Mouse (Mus musculus) hindbrain, embryonic 16.5 days (tissue): ENCODE measurements around the gene Swap70. TPM values are rescaled to one million over a fixed set of nuclear protein-coding genes. Genes with fewer than 3 reads are reported as not detected.
A peak's percentile ranks its signal among the peaks of the same experiment; 100 is the strongest.

Source experiments
- ATAC-seq: fragments of 200-750 bp; cut with Nextera tagmentation; 2 replicates; pipeline ENCODE4 v1.8.0; 2017; ENCODE audit warnings: moderate TSS enrichment, moderate library complexity
- H3K27ac ChIP-seq: fragments of 300-500 bp; sonication (generic); 2 replicates; pipeline ENCODE4 v1.5.1; 2014; ENCODE audit warnings: low read depth, mild to moderate bottlenecking, control low read depth, low read length, moderate library complexity
- H3K27me3 ChIP-seq: fragments of 300-500 bp; sonication (generic); replicated peaks from 2 replicates; pipeline ENCODE4 v1.6.1; 2014; ENCODE audit warnings: low read length; ENCODE audit not compliant: control insufficient read depth, insufficient read depth
- H3K36me3 ChIP-seq: fragments of 300-500 bp; sonication (generic); 2 replicates; pipeline ENCODE4 v1.6.1; 2014; ENCODE audit warnings: mild to moderate bottlenecking, low read length, moderate library complexity, mixed read lengths; ENCODE audit not compliant: control insufficient read depth, insufficient read depth
- H3K4me1 ChIP-seq: fragments of 300-500 bp; sonication (generic); 2 replicates; pipeline ENCODE4 v1.6.1; 2014; ENCODE audit warnings: low read depth, low read length; ENCODE audit not compliant: control insufficient read depth, insufficient read depth
- H3K4me2 ChIP-seq: fragments of 300-500 bp; sonication (generic); 2 replicates; pipeline ENCODE4 v1.6.1; 2014; ENCODE audit warnings: mild to moderate bottlenecking, low read length, control low read depth, moderate library complexity
- H3K4me3 ChIP-seq: fragments of 300-500 bp; sonication (generic); 2 replicates; pipeline ENCODE4 v1.5.1; 2014; ENCODE audit warnings: mild to moderate bottlenecking, low read length, control low read depth, moderate library complexity
- H3K9ac ChIP-seq: fragments of 300-500 bp; sonication (generic); 2 replicates; pipeline ENCODE4 v1.6.1; 2014; ENCODE audit warnings: low read depth, mild to moderate bottlenecking, control low read depth, low read length, moderate library complexity
- H3K9me3 ChIP-seq: fragments of 300-500 bp; sonication (generic); 2 replicates; pipeline ENCODE4 v1.6.1; 2014; ENCODE audit warnings: mild to moderate bottlenecking, low read length, moderate library complexity; ENCODE audit not compliant: control insufficient read depth
- WGBS: fragments of 180-500 bp; shearing (Covaris S2); extraction: QIAGEN DNeasy Blood & Tissue Kit; methylation state at CpG from one replicate; pipeline ENCODE4 v1.1.7; 2014; 5-methylcytosine and 5-hydroxymethylcytosine counted together
- polyA plus RNA-seq: library from polyadenylated mRNA; unstranded; fragments of >200 nt; fragmentation: Nextera tagmentation; extraction: Ambion mirVana; gene quantifications from 2 replicates; pipeline ENCODE4 v1.2.1, GENCODE M21; 2015

The Swap70 gene
- polyA plus RNA-seq = 10.6 and 11.2 TPM in 2 replicates

- H3K9ac ChIP-seq = peak within 1 kb of the TSS; percentile 75
- WGBS = under 1% methylated on average over 57 of the region's 73 CpGs
- peak within 1 kb of the TSS; percentile 78 for H3K27ac ChIP-seq
- peaks cover 3% of the 10 kb centered on the region; the same call in 1 of the 2 replicates for H3K4me1 ChIP-seq
- peak; percentile 99 for ATAC-seq
- no peaks in the 10 kb centered on the region for H3K27me3 ChIP-seq
- H3K9me3 ChIP-seq = no peaks in the 10 kb centered on the region
- peak within 1 kb of the TSS; percentile 93 for H3K4me2 ChIP-seq
- H3K36me3 ChIP-seq = no peaks in the 10 kb centered on the region
- H3K4me3 ChIP-seq = peak within 1 kb of the TSS; percentile 55
Measured at GRCm38 (mm10) chr7:110221586-110222481, at the start of gene Swap70. Gene Swap70, plus strand, starts transcription at chr7:110221711.

DNA sequence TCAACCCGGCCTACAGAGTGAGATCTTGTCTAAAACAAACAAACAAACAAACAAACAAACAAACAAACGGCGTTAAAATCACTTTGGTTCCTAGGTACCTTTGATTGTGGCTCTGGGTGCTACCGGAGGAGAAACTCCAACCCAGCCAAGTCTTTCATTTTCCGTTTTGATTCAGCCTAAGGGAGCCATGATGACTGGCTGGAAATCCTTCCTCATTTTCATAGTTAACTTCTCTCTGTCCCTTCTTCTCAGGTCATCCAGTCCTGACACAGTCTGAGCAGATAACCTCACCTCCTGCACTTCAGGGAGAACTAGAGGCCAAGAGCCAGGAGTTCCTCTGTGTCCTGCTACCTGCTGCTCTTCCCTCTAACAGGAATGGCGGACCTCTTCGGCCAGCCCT, 42.3 kb upstream of the Swap70 start:
- H3K27me3 ChIP-seq = no peaks in the 10 kb centered on the region
- H3K4me1 ChIP-seq = no peaks in the 10 kb centered on the region
- H3K27ac ChIP-seq = no peak overlapping the region
- no peak for ATAC-seq
- no peak overlapping the region for H3K4me2 ChIP-seq
- H3K9ac ChIP-seq = no peak overlapping the region
- 93% methylated on average over 7 of the region's 7 CpGs for WGBS
- no peaks in the 10 kb centered on the region for H3K9me3 ChIP-seq
- no peak overlapping the region for H3K4me3 ChIP-seq
- H3K36me3 ChIP-seq = no peaks in the 10 kb centered on the region

DNA sequence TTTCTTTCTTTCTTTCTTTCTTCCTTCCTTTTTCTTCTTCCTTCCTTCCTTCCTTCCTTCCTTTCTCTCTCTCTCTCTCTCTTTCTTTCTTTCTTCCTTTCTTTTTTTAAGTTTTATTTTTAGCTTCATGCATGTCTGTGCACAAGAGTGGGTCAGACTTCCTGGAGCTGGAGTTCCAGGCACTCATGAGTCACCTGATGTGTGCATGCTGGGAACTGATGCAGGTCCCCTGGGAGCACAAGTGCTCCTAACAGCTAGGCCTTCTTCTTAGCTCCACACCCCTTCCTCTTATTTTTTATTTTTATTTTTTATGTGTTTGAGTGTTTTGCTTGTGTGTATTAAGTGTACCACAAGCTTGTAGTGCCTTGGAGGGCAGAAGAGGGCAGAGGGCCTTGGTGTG, 40.9 kb upstream of the Swap70 start:
- H3K36me3 ChIP-seq = no peaks in the 10 kb centered on the region
- no peaks in the 10 kb centered on the region for H3K27me3 ChIP-seq
- no peak for ATAC-seq
- H3K9ac ChIP-seq = no peak overlapping the region
- no peak overlapping the region for H3K4me3 ChIP-seq
- H3K27ac ChIP-seq = no peak overlapping the region
- no peak overlapping the region for H3K4me2 ChIP-seq
- no peaks in the 10 kb centered on the region for H3K9me3 ChIP-seq
- no peaks in the 10 kb centered on the region for H3K4me1 ChIP-seq

- 71% methylated on average over 8 of the region's 8 CpGs for whole genome bisulfite sequencing
- Histone ChIP-seq H3K27ac (no peak overlapping the region), H3K4me3 (no peak overlapping the region), H3K9ac (no peak overlapping the region), H3K36me3 (no peaks in the 10 kb centered on the region), H3K9me3 (no peaks in the 10 kb centered on the region), H3K27me3 (no peaks in the 10 kb centered on the region), H3K4me2 (no peak overlapping the region), H3K4me1 (no peaks in the 10 kb centered on the region)
- no peak for ATAC-seq
Measured at GRCm38 (mm10) chr7:110181446-110181845, 40.1 kb upstream of the Swap70 start.

DNA sequence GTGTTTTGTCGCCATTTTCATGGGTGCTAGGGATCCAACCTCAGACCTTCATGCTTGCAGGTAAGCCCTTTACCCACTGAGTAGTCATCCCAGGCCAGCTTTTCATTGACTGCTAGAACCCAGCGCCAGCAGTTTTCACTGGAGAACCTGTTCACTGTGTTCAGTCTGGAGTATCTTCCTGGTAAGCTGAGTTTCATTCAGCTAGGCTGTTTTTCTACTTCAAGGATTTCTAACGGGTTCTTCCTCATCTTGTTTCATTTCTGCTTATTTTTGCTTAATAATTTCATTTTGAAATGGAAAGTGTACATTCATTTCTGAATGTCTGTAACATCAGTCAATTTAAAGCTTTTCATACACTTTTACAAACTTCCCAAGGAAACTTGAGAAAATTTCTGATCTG, 36.9 kb upstream of the Swap70 start:
- 93% methylated on average over 3 of the region's 3 CpGs for WGBS
- Histone ChIP-seq H3K4me3 (no peak overlapping the region), H3K36me3 (no peaks in the 10 kb centered on the region), H3K4me1 (no peaks in the 10 kb centered on the region), H3K4me2 (no peak overlapping the region), H3K27ac (no peak overlapping the region), H3K9ac (no peak overlapping the region), H3K27me3 (no peaks in the 10 kb centered on the region), H3K9me3 (no peaks in the 10 kb centered on the region)
- ATAC-seq = no peak

GRCm38 (mm10) chr7:110189951-110190350, 31.6 kb upstream of the Swap70 start:
- 59% methylated on average over 7 of the region's 7 CpGs for WGBS
- Histone ChIP-seq H3K9me3 (no peaks in the 10 kb centered on the region), H3K27me3 (no peaks in the 10 kb centered on the region), H3K9ac (no peak overlapping the region), H3K4me1 (no peaks in the 10 kb centered on the region), H3K27ac (no peak overlapping the region), H3K36me3 (no peaks in the 10 kb centered on the region), H3K4me3 (no peak overlapping the region), H3K4me2 (no peak overlapping the region)
- no peak for ATAC-seq

DNA sequence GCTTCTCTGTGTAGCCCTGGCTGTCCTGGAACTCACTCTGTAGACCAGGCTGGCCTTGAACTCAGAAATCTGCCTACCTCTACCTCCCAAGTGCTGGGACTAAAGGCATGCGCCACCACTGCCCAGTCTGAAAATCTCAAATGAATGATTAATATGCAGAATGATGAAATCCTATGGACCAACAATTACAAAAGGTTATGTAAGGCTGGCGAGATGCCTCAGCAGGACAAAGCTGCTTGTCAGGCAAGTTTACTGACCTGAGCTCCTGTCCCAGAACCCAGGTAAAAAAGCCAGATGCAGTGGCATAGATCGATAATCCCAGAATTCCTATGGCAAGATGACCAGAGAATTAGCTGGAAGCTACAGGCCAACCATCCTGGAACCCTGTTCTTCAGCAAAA, 28.3 kb upstream of the Swap70 start:
- H3K4me1 ChIP-seq = no peaks in the 10 kb centered on the region
- H3K27ac ChIP-seq = no peak overlapping the region
- no peak for ATAC-seq
- 95% methylated on average over 3 of the region's 3 CpGs for WGBS
- H3K4me2 ChIP-seq = no peak overlapping the region
- H3K36me3 ChIP-seq = no peaks in the 10 kb centered on the region
- H3K4me3 ChIP-seq = no peak overlapping the region
- no peaks in the 10 kb centered on the region for H3K27me3 ChIP-seq
- H3K9ac ChIP-seq = no peak overlapping the region
- no peaks in the 10 kb centered on the region for H3K9me3 ChIP-seq

- Histone ChIP-seq H3K36me3 (no peaks in the 10 kb centered on the region), H3K27me3 (no peaks in the 10 kb centered on the region)
- 92% methylated on average over 7 of the region's 7 CpGs for WGBS
Measured at GRCm38 (mm10) chr7:110197176-110197575, 24.3 kb upstream of the Swap70 start.

DNA sequence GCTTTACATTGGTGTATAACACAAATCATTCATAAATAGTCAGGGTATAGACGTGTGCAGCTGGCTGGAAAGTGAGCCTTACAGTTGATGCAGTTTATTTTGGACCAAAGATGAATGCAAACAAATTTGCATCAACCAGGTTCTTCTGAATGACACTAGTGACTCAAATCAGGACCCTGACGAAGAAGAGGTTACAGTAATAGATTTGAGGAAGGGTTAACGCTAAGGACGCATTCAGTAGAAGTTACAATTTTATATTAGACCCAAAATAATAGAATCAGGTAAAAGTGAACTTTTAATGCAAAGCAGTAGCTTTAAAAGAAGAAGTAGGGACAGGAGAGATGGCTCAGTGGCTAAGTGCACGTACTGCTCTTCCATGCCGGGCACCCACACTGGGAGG, 19.6 kb upstream of the Swap70 start:
- Histone ChIP-seq H3K9ac (no peak overlapping the region), H3K36me3 (no peaks in the 10 kb centered on the region), H3K27me3 (no peaks in the 10 kb centered on the region), H3K4me2 (no peak overlapping the region), H3K4me1 (no peaks in the 10 kb centered on the region), H3K4me3 (no peak overlapping the region), H3K27ac (no peak overlapping the region), H3K9me3 (no peaks in the 10 kb centered on the region; the same call in none of the 2 replicates)
- 92% methylated on average over 6 of the region's 6 CpGs for WGBS
- ATAC-seq = no peak

More at GRCm38 (mm10) chr7:110197176-110197575, 24.3 kb upstream of the Swap70 start:
- H3K4me1 ChIP-seq = no peaks in the 10 kb centered on the region
- no peak overlapping the region for H3K27ac ChIP-seq
- H3K4me2 ChIP-seq = no peak overlapping the region
- no peak for ATAC-seq
- no peak overlapping the region for H3K9ac ChIP-seq
- no peaks in the 10 kb centered on the region for H3K9me3 ChIP-seq
- H3K4me3 ChIP-seq = no peak overlapping the region
